Mouse (Mus musculus) spleen, adult 2 months (tissue): ENCODE results near the gene Gpr158. TPM values are rescaled to one million over a fixed set of nuclear protein-coding genes. Genes with fewer than 3 reads are reported as not detected.

Source experiments
- DNase-seq, 2 experiments: peaks; one replicate each; pipeline versions ENCODE4 v3.0.0 to v3.0.0-alpha.2; 2012 to 2021; ENCODE audit warnings: low spot score in 2 of 2, low read depth in 1 of 2
- H3K27ac ChIP-seq: fragments of 200-500 bp; 2 replicates; pipeline ENCODE4 v1.5.1; 2012; ENCODE audit warnings: low read length, inconsistent platforms; ENCODE audit not compliant: insufficient read depth
- H3K27me3 ChIP-seq: fragments of 200-500 bp; 2 replicates; pipeline ENCODE4 v1.6.1; 2012; ENCODE audit warnings: mild to moderate bottlenecking, moderate library complexity, low read length, inconsistent platforms; ENCODE audit not compliant: control insufficient read depth, insufficient read depth
- H3K36me3 ChIP-seq: fragments of 200-500 bp; 2 replicates; pipeline ENCODE4 v1.6.1; 2012; ENCODE audit warnings: mild to moderate bottlenecking, low read length, inconsistent platforms; ENCODE audit not compliant: control insufficient read depth, insufficient read depth
- H3K4me1 ChIP-seq: fragments of 200-500 bp; 2 replicates; pipeline ENCODE4 v1.6.1; 2011; ENCODE audit warnings: inconsistent platforms; ENCODE audit not compliant: control insufficient read depth, insufficient read depth, insufficient read length
- H3K4me3 ChIP-seq: fragments of 200-500 bp; 2 replicates; pipeline ENCODE4 v1.5.1; 2011; ENCODE audit warnings: mild to moderate bottlenecking, inconsistent platforms; ENCODE audit not compliant: insufficient read depth, insufficient read length; ENCODE audit errors: extremely low read depth
- CTCF ChIP-seq: fragments of 200-500 bp; IDR thresholded peaks from 2 replicates; pipeline ENCODE4 v1.5.1; 2011; ENCODE audit warnings: mild to moderate bottlenecking, inconsistent platforms; ENCODE audit not compliant: insufficient read depth, insufficient read length, insufficient replicate concordance; ENCODE audit errors: extremely low read depth
- POLR2A ChIP-seq: fragments of 200-500 bp; IDR thresholded peaks from 2 replicates; pipeline ENCODE4 v1.6.1; 2011; ENCODE audit warnings: low read depth, low read length, inconsistent platforms
- WGBS: fragments of 180-500 bp; shearing (Covaris S2); methylation state at CpG from one replicate; pipeline ENCODE4 v1.1.7; 2018; 5-methylcytosine and 5-hydroxymethylcytosine counted together
- polyA plus RNA-seq: library from polyadenylated mRNA; depleted of rRNA; stranded (reverse); fragments of >200 nt; gene quantifications from 2 replicates; pipeline ENCODE4 v1.2.3, GENCODE M21; 2012; rRNA removed

Gpr158 gene
- polyA plus RNA-seq, 1 experiment: not detected

DNA sequence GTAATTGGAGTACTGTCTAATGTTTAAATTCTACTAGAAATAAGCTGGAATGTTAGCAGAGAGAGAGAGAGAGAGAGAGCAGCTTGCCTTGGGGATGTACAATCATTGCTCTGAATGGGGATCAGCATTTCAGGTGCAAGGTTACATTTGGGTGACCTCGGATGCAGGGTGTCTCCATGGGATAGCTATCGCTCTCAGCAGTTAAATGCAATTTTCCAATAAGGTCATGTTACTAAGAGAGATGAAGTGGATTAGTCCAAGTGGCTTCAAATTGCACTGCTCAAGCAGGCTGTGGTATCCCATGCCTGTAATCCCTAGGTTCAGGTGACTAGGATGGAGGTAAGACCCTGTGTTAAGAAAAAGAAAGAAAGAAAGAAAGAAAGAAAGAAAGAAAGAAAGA lies 441.2 kb downstream of the Gpr158 start:
- Histone ChIP-seq H3K27ac (no peak overlapping the region), H3K36me3 (no peaks in the 10 kb centered on the region), H3K4me3 (no peak overlapping the region), H3K27me3 (no peaks in the 10 kb centered on the region), H3K4me1 (no peaks in the 10 kb centered on the region)
- TF ChIP-seq POLR2A (no peak), CTCF (no peak)
- DNase-seq: no peak
- WGBS: 84% methylated on average over 2 of the region's 2 CpGs

DNA sequence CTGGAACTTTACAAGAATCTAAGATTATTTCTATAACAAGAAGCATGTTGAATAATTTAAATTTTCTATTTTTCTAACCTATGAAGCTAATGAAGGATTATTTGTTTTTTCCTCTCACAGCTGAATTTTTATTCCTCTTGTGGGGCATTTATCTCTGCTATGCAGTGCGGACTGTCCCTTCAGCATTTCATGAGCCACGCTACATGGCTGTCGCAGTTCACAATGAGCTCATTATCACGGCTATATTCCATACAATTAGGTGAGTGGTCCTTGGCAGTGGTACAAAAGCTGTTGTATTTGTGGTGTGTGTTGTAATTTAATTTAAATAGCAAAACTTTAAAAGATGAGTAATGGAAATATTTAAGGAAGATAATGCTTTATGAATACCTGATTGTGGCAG lies 443.1 kb downstream of the Gpr158 start:
- H3K36me3 ChIP-seq: no peaks in the 10 kb centered on the region
- H3K27me3 ChIP-seq: no peaks in the 10 kb centered on the region
- no peak overlapping the region for H3K4me3 ChIP-seq
- DNase-seq: no peak
- H3K27ac ChIP-seq: no peak overlapping the region
- WGBS: 94% methylated on average over 4 of the region's 4 CpGs
- no peaks in the 10 kb centered on the region for H3K4me1 ChIP-seq
- TF ChIP-seq CTCF (no peak), POLR2A (no peak)

DNA sequence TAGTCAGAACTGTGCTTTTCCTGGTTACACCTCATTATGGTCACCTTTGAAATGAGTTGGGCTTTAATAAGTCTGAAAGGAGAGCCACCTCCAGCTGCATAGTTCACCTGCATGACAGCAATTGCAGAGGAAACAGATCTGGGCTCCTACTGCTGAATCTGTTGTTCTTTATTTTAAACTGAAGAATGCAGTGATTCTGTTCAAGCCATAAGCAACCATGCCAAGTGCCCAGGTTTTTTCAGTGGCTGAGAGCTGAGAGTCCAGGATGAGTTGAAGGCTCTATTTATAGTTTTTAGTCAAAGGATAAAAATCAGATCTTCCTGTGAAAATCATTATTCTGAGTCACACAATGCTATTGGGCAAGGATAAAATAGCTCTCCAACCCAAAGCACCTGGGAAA lies 496.7 kb downstream of the Gpr158 start:
- H3K36me3 ChIP-seq: no peaks in the 10 kb centered on the region
- no peaks in the 10 kb centered on the region for H3K27me3 ChIP-seq
- H3K4me3 ChIP-seq: no peak overlapping the region
- TF ChIP-seq POLR2A: no peak
- no peak for TF ChIP-seq CTCF
- no peak overlapping the region for H3K27ac ChIP-seq
- H3K4me1 ChIP-seq: no peaks in the 10 kb centered on the region
- DNase-seq: no peak

Other genes with a start within 250 kb of the Gpr158 start
- gene Enkur, start 162.2 kb upstream of the Gpr158 start, polyA plus RNA-seq: not detected in 2 replicates
- gene Thnsl1, start 161.8 kb upstream of the Gpr158 start, polyA plus RNA-seq: 0.85 and 1.2 TPM in 2 replicates